Mouse (Mus musculus) bone marrow macrophage, adult 2 months (primary cell): Measurements from ENCODE around the gene Lmtk2. TPM values are rescaled to one million over a fixed set of nuclear protein-coding genes. Genes with fewer than 3 reads are reported as not detected.

Experiments
- H3K27ac ChIP-seq: 2 replicates; pipeline ENCODE4 v1.5.1; 2012; ENCODE audit warnings: low read depth, low read length; ENCODE audit not compliant: insufficient read depth
- H3K4me1 ChIP-seq: 2 replicates; pipeline ENCODE4 v1.6.1; 2012; ENCODE audit warnings: low read length; ENCODE audit not compliant: control insufficient read depth, insufficient read depth
- H3K4me3 ChIP-seq: 2 replicates; pipeline ENCODE4 v1.5.1; 2012; ENCODE audit warnings: mild to moderate bottlenecking, low read length, moderate library complexity; ENCODE audit not compliant: insufficient read depth
- CTCF ChIP-seq: IDR thresholded peaks from 2 replicates; pipeline ENCODE4 v1.5.1; 2012; ENCODE audit warnings: low read depth, mild to moderate bottlenecking, low read length, moderate library complexity
- POLR2A ChIP-seq: IDR thresholded peaks from 2 replicates; pipeline ENCODE4 v1.6.1; 2012; ENCODE audit warnings: mild to moderate bottlenecking, low read depth, low read length, borderline replicate concordance
- polyA plus RNA-seq: library from polyadenylated mRNA; stranded (reverse); fragments of >200 nt; gene quantifications from 2 replicates; pipeline ENCODE4 v1.2.4, GENCODE M21; 2012; ENCODE audit not compliant: missing spikeins, insufficient read depth, insufficient read length

The Lmtk2 gene
- polyA plus RNA-seq, 1 experiment, result 3.8 TPM

- H3K4me3 ChIP-seq, result no peak overlapping the region
- no peak overlapping the region for H3K27ac ChIP-seq
- peaks cover 16% of the 10 kb centered on the region for H3K4me1 ChIP-seq
- TF ChIP-seq POLR2A (no peak), CTCF (no peak)
These were observed 126.0 kb downstream of the Lmtk2 start for GRCm38 (mm10) chr5:144226220-144226619.

- Histone ChIP-seq H3K4me3 (no peak overlapping the region), H3K27ac (no peak overlapping the region), H3K4me1 (peaks cover under 1% of the 10 kb centered on the region; the same call in 1 of the 2 replicates)
- TF ChIP-seq CTCF, result no peak
- TF ChIP-seq POLR2A, result no peak
These were observed 130.0 kb downstream of the Lmtk2 start for GRCm38 (mm10) chr5:144230216-144230615.

GRCm38 (mm10) chr5:144231410-144231809 is 131.2 kb downstream of the Lmtk2 start:
- no peak overlapping the region for H3K4me3 ChIP-seq
- H3K4me1 ChIP-seq, result no peaks in the 10 kb centered on the region
- TF ChIP-seq CTCF (no peak), POLR2A (no peak)
- H3K27ac ChIP-seq, result no peak overlapping the region

GRCm38 (mm10) chr5:144232531-144232930 is 132.3 kb downstream of the Lmtk2 start:
- Histone ChIP-seq H3K4me1 (no peaks in the 10 kb centered on the region), H3K4me3 (no peak overlapping the region), H3K27ac (no peak overlapping the region)
- no peak for TF ChIP-seq CTCF

- H3K4me3 ChIP-seq, result no peak overlapping the region
- TF ChIP-seq POLR2A, result no peak
- no peak for TF ChIP-seq CTCF
These were observed 134.0 kb downstream of the Lmtk2 start for GRCm38 (mm10) chr5:144234222-144234621.

GRCm38 (mm10) chr5:144234714-144235113 is 134.5 kb downstream of the Lmtk2 start:
- Histone ChIP-seq H3K27ac (no peak overlapping the region), H3K4me3 (no peak overlapping the region), H3K4me1 (no peaks in the 10 kb centered on the region)
- no peak for TF ChIP-seq POLR2A
- no peak for TF ChIP-seq CTCF

More at GRCm38 (mm10) chr5:144234222-144234621, 134.0 kb downstream of the Lmtk2 start:
- Histone ChIP-seq H3K4me1 (no peaks in the 10 kb centered on the region), H3K27ac (no peak overlapping the region)

Other genes with a start within 250 kb of the Lmtk2 start
- not detected in 2 replicates for gene Ankrd61, start 202.8 kb upstream of the Lmtk2 start, polyA plus RNA-seq
- gene Aimp2, start 190.6 kb upstream of the Lmtk2 start, polyA plus RNA-seq, result 14.4 and 16.0 TPM in 2 replicates
- 7.9 and 9.9 TPM in 2 replicates for gene Pms2, start 190.5 kb upstream of the Lmtk2 start, polyA plus RNA-seq
- 2.4 TPM in 1 of 2 replicates, not detected in the other for gene Gm42421, start 172.3 kb upstream of the Lmtk2 start, polyA plus RNA-seq
- gene Rsph10b, start 167.4 kb upstream of the Lmtk2 start, polyA plus RNA-seq, result not detected in 2 replicates
- 65.0 and 71.9 TPM in 2 replicates for gene Ccz1, start 85.6 kb upstream of the Lmtk2 start, polyA plus RNA-seq
- not detected in 2 replicates for gene Ocm, start 73.8 kb upstream of the Lmtk2 start, polyA plus RNA-seq
- not detected in 2 replicates for gene Bhlha15, start 89.8 kb downstream of the Lmtk2 start, polyA plus RNA-seq
- gene Tecpr1, start 123.2 kb downstream of the Lmtk2 start, polyA plus RNA-seq, result 50.7 and 55.3 TPM in 2 replicates
- gene Bri3, start 144.0 kb downstream of the Lmtk2 start, polyA plus RNA-seq, result 521 and 566 TPM in 2 replicates